Comparison of ENCODE assay signal across 23 mouse cellular contexts in genomic region chr9:57223341-57223740, GRCm38 (mm10). TPM values are rescaled to one million over a fixed set of nuclear protein-coding genes. Genes with fewer than 3 reads are reported as not detected.
"Had no signal": no experiment of that assay in that cellular context is flagged by ENCODE, and none has a peak within 500 bp of the region (broad histone marks: within the 10 kb centered on the region; RNA-seq: fewer than 3 reads in every experiment).

No protein-coding gene starts in this region.

- H3K4me1 ChIP-seq: midbrain, embryonic 10.5 days; midbrain, embryonic 12.5 days; neural tube, embryonic 13.5 days; neural tube, embryonic 15.5 days; stomach, embryonic 15.5 days had no signal

- H3K27me3 ChIP-seq: midbrain, embryonic 12.5 days; neural tube, embryonic 13.5 days; neural tube, embryonic 15.5 days; stomach, embryonic 15.5 days had no signal

- ATAC-seq: midbrain, embryonic 16.5 days had no signal

- H3K4me2 ChIP-seq: lung, embryonic 14.5 days; midbrain, embryonic 12.5 days; neural tube, embryonic 13.5 days; neural tube, embryonic 15.5 days; stomach, embryonic 15.5 days had no signal

- H3K9ac ChIP-seq: lung, embryonic 14.5 days; midbrain, embryonic 12.5 days; neural tube, embryonic 13.5 days; neural tube, embryonic 15.5 days; stomach, embryonic 15.5 days had no signal

- H3K4me3 ChIP-seq: midbrain, embryonic 10.5 days; midbrain, embryonic 12.5 days; myocyte; neural tube, embryonic 13.5 days; neural tube, embryonic 15.5 days; stomach, embryonic 15.5 days had no signal

- H3K9me3 ChIP-seq: midbrain, embryonic 10.5 days; midbrain, embryonic 12.5 days; neural tube, embryonic 13.5 days; neural tube, embryonic 15.5 days; stomach, embryonic 15.5 days had no signal

- H3K36me3 ChIP-seq: midbrain, embryonic 10.5 days; midbrain, embryonic 12.5 days; neural tube, embryonic 13.5 days; neural tube, embryonic 15.5 days; stomach, embryonic 15.5 days had no signal

- DNase-seq: lung, adult 18-20 months; lung, embryonic 14.5 days; lung, postnatal 10 days; lung, postnatal 4 days; midbrain, embryonic 14.5 days; right cerebral cortex, postnatal 14 days; thymus, adult 2 months; thymus, postnatal 25 days; thymus, postnatal 4 days had no signal

- H3K27ac ChIP-seq: midbrain, embryonic 10.5 days; midbrain, embryonic 12.5 days; neural tube, embryonic 13.5 days; neural tube, embryonic 15.5 days; stomach, embryonic 15.5 days; stomach, postnatal 0 days had no signal

RNA-seq across cellular contexts. Expression of gene Trcg1, which starts 13.0 kb away (rescaled TPM):
- total RNA-seq: megakaryocyte, adult 5-6 weeks; megakaryocyte-erythroid progenitor cell, adult 5-6 weeks had no signal
- polyA plus RNA-seq: lung, embryonic 14.5 days; lung, embryonic 16.5 days; midbrain, embryonic 10.5 days; midbrain, embryonic 12.5 days; midbrain, embryonic 14.5 days; midbrain, embryonic 16.5 days; myocyte; neural tube, embryonic 11.5 days; neural tube, embryonic 13.5 days; neural tube, embryonic 15.5 days; spleen, adult 2 months; stomach, postnatal 0 days; urinary bladder, adult 2 months had no signal
